Mouse (Mus musculus) CH12.LX (cell line): ENCODE data around the gene Ptprs.

Experiments
- CTCF ChIP-seq, 2 experiments: IDR thresholded peaks in 1 of 2; conservative IDR thresholded peaks in 1 of 2; 2 replicates each; pipeline ENCODE4 v1.5.1; 2011 to 2012; ENCODE audit warnings: low read depth in 2 of 2, low read length in 2 of 2, improper control_type of control experiment in 1 of 2, inconsistent platforms in 1 of 2, mild to moderate bottlenecking in 1 of 2, moderate library complexity in 1 of 2
- EP300 ChIP-seq: IDR thresholded peaks from 2 replicates; pipeline ENCODE4 v1.6.1; 2011; ENCODE audit warnings: low read length, improper control_type of control experiment
- POLR2A ChIP-seq: IDR thresholded peaks from 2 replicates; pipeline ENCODE4 v1.6.1; 2011; ENCODE audit warnings: low read depth, mild to moderate bottlenecking, improper control_type of control experiment, low read length
- ZNF384 ChIP-seq: IDR thresholded peaks from 2 replicates; pipeline ENCODE4 v1.6.1; 2012; ENCODE audit warnings: low read depth, low read length, improper control_type of control experiment, inconsistent platforms

DNA sequence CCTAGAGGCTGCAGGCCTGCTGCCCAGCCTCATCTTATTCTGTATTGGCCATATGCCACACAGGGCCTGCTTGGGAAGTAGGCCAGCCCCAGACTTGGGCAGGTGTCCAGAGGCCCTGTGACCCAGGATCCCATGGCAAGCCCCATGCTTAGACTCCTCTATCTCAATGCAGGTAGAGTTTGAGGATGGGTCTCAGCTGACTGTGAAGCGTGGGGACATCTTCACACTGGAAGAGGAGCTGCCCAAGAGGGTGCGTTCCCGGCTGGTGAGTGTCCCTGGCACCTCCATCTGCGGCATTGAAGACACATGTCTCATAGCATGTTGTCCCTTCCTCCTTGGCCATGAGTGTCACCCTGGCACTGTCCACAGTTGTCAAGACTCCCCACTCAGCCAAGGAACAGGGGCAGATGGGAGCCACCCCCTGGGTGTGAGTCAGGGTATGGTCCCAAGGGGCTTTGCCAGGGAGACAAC, 75.2 kb downstream of the Ptprs start:
- TF ChIP-seq EP300 (no peak), CTCF (conservative IDR thresholded peaks at IDR 0.05 in 1 of 2, IDR thresholded peaks at IDR 0.05 in 1 of 2; ENCODE audit: low read depth in 2 of 2, low read length in 2 of 2) (no peak), ZNF384 (no peak), POLR2A (no peak)
